Mouse (Mus musculus): ENCODE measurements around the gene Ydjc. TPM values are rescaled to one million over a fixed set of nuclear protein-coding genes. Genes with fewer than 3 reads are reported as not detected.

The Ydjc gene
- polyA plus RNA-seq, 1 experiment, result 19.3 TPM

GRCm38 (mm10) chr16:17121569-17121968 is 22.9 kb upstream of the Ydjc start:
- no peaks in the 10 kb centered on the region for H3K27me3 ChIP-seq (ENCODE audit: control insufficient read depth, insufficient read depth, low read length)
- no peak overlapping the region for H3K27ac ChIP-seq (ENCODE audit: control insufficient read depth, insufficient read depth, low read length)
- peaks cover 18% of the 10 kb centered on the region for H3K4me1 ChIP-seq (replicated peaks; ENCODE audit: control insufficient read depth, insufficient read depth, low read length)
- whole genome bisulfite sequencing, result 98% methylated on average over 14 of the region's 14 CpGs
- no peaks in the 10 kb centered on the region; the same call in 1 of the 2 replicates for H3K36me3 ChIP-seq (ENCODE audit: control insufficient read depth, insufficient read depth, low read length)
- DNase-seq, result no peak
- H3K4me3 ChIP-seq (ENCODE audit: control insufficient read depth, insufficient read depth, low read length), result no peak overlapping the region
- TF ChIP-seq POLR2A (IDR thresholded peaks at IDR 0.05; ENCODE audit: control insufficient read depth, extremely low read depth, insufficient read depth, low read length, poor library complexity), result no peak
- TF ChIP-seq CTCF (IDR thresholded peaks at IDR 0.05; ENCODE audit: borderline replicate concordance, control insufficient read depth, extremely low read depth, insufficient read depth, low read length, poor library complexity), result no peak

GRCm38 (mm10) chr16:17124119-17124870 is 20.1 kb upstream of the Ydjc start:
- Histone ChIP-seq H3K27ac (ENCODE audit: control insufficient read depth, insufficient read depth, low read length) (no peak overlapping the region), H3K27me3 (ENCODE audit: control insufficient read depth, insufficient read depth, low read length) (no peaks in the 10 kb centered on the region), H3K4me3 (ENCODE audit: control insufficient read depth, insufficient read depth, low read length) (peak overlapping the region; percentile 59), H3K4me1 (replicated peaks; ENCODE audit: control insufficient read depth, insufficient read depth, low read length) (peaks cover 18% of the 10 kb centered on the region), H3K36me3 (ENCODE audit: control insufficient read depth, insufficient read depth, low read length) (no peaks in the 10 kb centered on the region; the same call in 1 of the 2 replicates)
- WGBS, result 19% methylated on average over 22 of the region's 22 CpGs
- peak; percentile 31 for DNase-seq
- no peak for TF ChIP-seq POLR2A (IDR thresholded peaks at IDR 0.05; ENCODE audit: control insufficient read depth, extremely low read depth, insufficient read depth, low read length, poor library complexity)
- no peak for TF ChIP-seq CTCF (IDR thresholded peaks at IDR 0.05; ENCODE audit: borderline replicate concordance, control insufficient read depth, extremely low read depth, insufficient read depth, low read length, poor library complexity)

GRCm38 (mm10) chr16:17124871-17125520 is 19.4 kb upstream of the Ydjc start, which contains the start of gene 2610318N02Rik:
2610318N02Rik (minus strand) TSS chr16:17125167.
- no peak within 1 kb of the TSS for H3K27ac ChIP-seq (ENCODE audit: control insufficient read depth, insufficient read depth, low read length)
- no peaks in the 10 kb centered on the region for H3K27me3 ChIP-seq (ENCODE audit: control insufficient read depth, insufficient read depth, low read length)
- H3K4me3 ChIP-seq (ENCODE audit: control insufficient read depth, insufficient read depth, low read length), result peak within 1 kb of the TSS; percentile 59
- TF ChIP-seq CTCF (IDR thresholded peaks at IDR 0.05; ENCODE audit: borderline replicate concordance, control insufficient read depth, extremely low read depth, insufficient read depth, low read length, poor library complexity), result no peak
- TF ChIP-seq POLR2A (IDR thresholded peaks at IDR 0.05; ENCODE audit: control insufficient read depth, extremely low read depth, insufficient read depth, low read length, poor library complexity), result peak; percentile 61
- peaks cover 18% of the 10 kb centered on the region for H3K4me1 ChIP-seq (replicated peaks; ENCODE audit: control insufficient read depth, insufficient read depth, low read length)
- peak; percentile 83 for DNase-seq
- under 1% methylated on average over 25 of the region's 25 CpGs for WGBS
- H3K36me3 ChIP-seq (ENCODE audit: control insufficient read depth, insufficient read depth, low read length), result no peaks in the 10 kb centered on the region; the same call in 1 of the 2 replicates

- Histone ChIP-seq H3K27ac (ENCODE audit: control insufficient read depth, insufficient read depth, low read length) (no peak overlapping the region), H3K4me1 (replicated peaks; ENCODE audit: control insufficient read depth, insufficient read depth, low read length) (peaks cover 25% of the 10 kb centered on the region), H3K36me3 (ENCODE audit: control insufficient read depth, insufficient read depth, low read length) (no peaks in the 10 kb centered on the region), H3K4me3 (ENCODE audit: control insufficient read depth, insufficient read depth, low read length) (no peak overlapping the region), H3K27me3 (ENCODE audit: control insufficient read depth, insufficient read depth, low read length) (no peaks in the 10 kb centered on the region)
- DNase-seq, result peak; percentile 69
- TF ChIP-seq CTCF (IDR thresholded peaks at IDR 0.05; ENCODE audit: borderline replicate concordance, control insufficient read depth, extremely low read depth, insufficient read depth, low read length, poor library complexity) (no peak), POLR2A (IDR thresholded peaks at IDR 0.05; ENCODE audit: control insufficient read depth, extremely low read depth, insufficient read depth, low read length, poor library complexity) (no peak)
- WGBS, result 97% methylated on average over 1 of the region's 1 CpGs
Measured at GRCm38 (mm10) chr16:17127292-17127691, 17.1 kb upstream of the Ydjc start.

- TF ChIP-seq CTCF (IDR thresholded peaks at IDR 0.05; ENCODE audit: borderline replicate concordance, control insufficient read depth, extremely low read depth, insufficient read depth, low read length, poor library complexity) (no peak), POLR2A (IDR thresholded peaks at IDR 0.05; ENCODE audit: control insufficient read depth, extremely low read depth, insufficient read depth, low read length, poor library complexity) (no peak)
- Histone ChIP-seq H3K4me3 (ENCODE audit: control insufficient read depth, insufficient read depth, low read length) (peak overlapping the region; percentile 65), H3K4me1 (replicated peaks; ENCODE audit: control insufficient read depth, insufficient read depth, low read length) (peaks cover 7% of the 10 kb centered on the region; the same call in 1 of the 2 replicates), H3K27me3 (ENCODE audit: control insufficient read depth, insufficient read depth, low read length) (no peaks in the 10 kb centered on the region), H3K36me3 (ENCODE audit: control insufficient read depth, insufficient read depth, low read length) (no peaks in the 10 kb centered on the region), H3K27ac (ENCODE audit: control insufficient read depth, insufficient read depth, low read length) (no peak overlapping the region)
- peak; percentile 35 for DNase-seq
- WGBS, result 5% methylated on average over 43 of the region's 43 CpGs
Measured at GRCm38 (mm10) chr16:17131191-17132088, 13.0 kb upstream of the Ydjc start.
